Mouse (Mus musculus) layer of hippocampus, adult 9-10 months (tissue): Measurements from ENCODE around the gene Rufy2.
"Not testable (repeated sequence)": the region's sequence is repeated elsewhere in the genome, so short reads cannot be mapped to it uniquely, and the experiment has no call there.

Source experiments
- DNase-seq: peaks from one replicate; pipeline ENCODE4 v3.0.0; 2022; ENCODE audit warnings: low spot score

Gene Rufy2

DNA sequence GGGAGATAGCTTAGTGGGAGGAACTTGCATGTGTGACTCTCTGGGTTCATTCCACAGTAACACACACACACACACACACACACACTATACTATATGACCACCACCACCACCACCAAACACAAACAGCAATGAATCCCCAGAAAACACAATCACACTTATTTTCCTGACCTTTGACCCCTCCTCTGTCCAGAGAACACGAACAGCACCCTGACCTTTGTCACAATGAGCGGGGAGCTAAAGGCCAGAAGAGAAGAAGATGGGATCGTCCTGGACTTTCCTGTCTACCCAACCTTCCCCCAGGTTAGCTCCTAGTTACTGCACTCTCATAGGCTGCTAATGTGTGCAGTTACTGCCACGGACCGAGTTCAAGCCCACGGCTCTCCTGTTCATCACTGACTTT, 72.0 kb downstream of the Rufy2 start:
- no peak for DNase-seq

GRCm38 (mm10) chr10:63053007-63053406, 73.0 kb downstream of the Rufy2 start:
- DNase-seq = no peak

DNA sequence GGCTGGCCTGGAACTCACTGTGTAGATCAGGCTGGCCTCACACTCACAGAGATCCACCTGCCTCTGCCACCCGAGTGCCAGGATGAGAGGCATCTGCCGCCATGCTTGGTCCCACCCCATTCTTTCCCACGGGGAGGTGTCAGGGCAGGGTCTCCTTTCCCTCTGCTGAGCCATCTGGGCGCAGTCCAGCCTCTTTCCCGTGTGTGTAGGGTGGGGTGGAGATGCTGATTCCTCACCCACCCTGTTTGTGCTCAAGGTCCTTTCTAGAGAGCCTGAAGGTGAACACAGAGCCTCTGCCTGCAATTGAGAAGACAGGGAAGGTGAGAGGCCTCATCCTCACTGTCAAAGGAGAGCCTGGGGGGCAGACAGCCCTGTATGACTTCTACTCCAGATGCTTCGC, 74.0 kb downstream of the Rufy2 start:
- not testable (repeated sequence) for DNase-seq

GRCm38 (mm10) chr10:63054586-63054985, 74.6 kb downstream of the Rufy2 start:
- DNase-seq = no peak

GRCm38 (mm10) chr10:63056966-63057750, 77.1 kb downstream of the Rufy2 start:
- no peak for DNase-seq

- DNase-seq = no peak
Measured at GRCm38 (mm10) chr10:63059862-63060261, 79.8 kb downstream of the Rufy2 start, which contains the start of gene Pbld1. Gene Pbld1, plus strand, starts transcription at chr10:63060162.

DNA sequence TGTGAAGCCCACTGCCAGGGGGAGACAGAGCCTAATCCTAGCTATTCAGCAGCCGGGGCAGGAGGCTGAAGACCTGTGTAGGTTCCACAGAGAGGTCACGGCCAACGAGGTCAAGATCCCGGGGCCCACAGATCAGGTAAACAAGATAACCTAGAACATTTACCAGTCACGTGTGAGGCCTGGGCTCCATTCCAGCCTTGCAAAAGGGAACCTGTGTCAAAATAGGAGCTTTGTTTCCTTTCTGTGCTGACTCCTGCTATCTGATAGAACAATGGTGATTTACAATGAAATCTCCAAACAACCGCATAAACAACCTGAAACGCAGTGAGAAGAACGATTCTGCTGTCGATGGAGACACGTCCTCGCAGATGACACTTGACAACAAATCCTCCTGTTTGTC, 80.4 kb downstream of the Rufy2 start:
- no peak for DNase-seq

- no peak for DNase-seq
Measured at GRCm38 (mm10) chr10:63061266-63061665, 81.2 kb downstream of the Rufy2 start.

DNA sequence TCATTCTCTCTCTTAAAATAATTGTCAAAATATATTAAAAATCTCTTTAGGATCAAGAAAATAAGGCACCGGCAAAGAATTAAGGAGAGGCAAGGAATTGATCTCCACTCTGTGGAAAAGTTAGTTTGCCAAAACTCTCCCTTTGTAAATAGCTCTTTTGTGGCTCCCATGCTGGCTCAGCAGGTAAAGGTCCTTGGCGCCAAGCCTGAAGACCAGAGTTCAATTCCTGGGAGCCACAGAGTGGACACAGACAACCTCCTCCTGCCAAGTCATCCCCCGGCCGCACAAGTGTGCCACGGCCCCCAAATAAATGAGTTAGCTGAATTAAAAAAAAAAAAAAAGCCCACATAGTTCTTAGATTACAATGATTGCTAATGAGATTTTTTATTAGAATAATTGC, 82.7 kb downstream of the Rufy2 start:
- DNase-seq = no peak

DNA sequence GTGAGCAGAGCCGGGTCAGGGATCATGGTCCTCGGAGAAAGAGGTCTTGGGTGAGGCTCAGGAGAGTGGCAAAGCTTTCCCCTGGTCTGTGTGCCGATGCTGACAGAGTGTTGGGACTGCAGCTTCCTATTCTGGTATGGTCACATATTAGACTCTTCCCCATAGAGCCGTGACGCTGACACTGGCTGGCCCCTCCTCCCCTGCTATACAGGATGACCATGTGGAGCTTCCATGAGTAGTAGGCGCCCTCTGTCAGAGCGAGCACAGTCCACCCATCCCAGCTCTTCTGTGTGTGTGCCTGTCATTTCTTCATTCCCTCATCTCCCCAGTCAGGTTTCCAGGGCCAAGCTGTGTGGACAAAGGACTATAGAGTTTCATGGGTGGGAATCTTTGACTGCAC, 83.3 kb downstream of the Rufy2 start:
- no peak for DNase-seq

- no peak for DNase-seq
Measured at GRCm38 (mm10) chr10:63064516-63064915, 84.5 kb downstream of the Rufy2 start.

GRCm38 (mm10) chr10:63065561-63065960, 85.5 kb downstream of the Rufy2 start:
- no peak for DNase-seq

DNA sequence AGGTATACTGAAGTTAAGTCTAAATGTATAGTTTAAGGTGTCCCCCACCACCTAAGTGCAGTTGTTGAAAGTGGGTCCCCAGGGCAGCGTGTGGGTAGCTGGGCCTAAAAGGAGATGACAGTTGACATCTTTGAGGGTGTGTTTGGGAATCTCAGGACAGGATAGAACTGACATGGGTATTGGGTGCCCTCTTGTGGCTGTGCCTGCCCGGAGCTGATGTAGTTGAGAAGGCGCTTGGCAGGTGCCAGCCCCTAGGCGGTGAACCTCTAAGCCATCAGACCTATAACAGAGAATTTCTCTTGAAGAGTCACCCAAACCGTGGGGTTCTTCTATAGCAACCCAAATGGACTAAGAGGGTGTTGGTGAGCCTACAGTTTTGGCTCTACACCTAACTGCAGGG, 86.0 kb downstream of the Rufy2 start:
- peak; percentile 70 for DNase-seq
